Mouse (Mus musculus): ENCODE data around the gene Gimd1.

DNA sequence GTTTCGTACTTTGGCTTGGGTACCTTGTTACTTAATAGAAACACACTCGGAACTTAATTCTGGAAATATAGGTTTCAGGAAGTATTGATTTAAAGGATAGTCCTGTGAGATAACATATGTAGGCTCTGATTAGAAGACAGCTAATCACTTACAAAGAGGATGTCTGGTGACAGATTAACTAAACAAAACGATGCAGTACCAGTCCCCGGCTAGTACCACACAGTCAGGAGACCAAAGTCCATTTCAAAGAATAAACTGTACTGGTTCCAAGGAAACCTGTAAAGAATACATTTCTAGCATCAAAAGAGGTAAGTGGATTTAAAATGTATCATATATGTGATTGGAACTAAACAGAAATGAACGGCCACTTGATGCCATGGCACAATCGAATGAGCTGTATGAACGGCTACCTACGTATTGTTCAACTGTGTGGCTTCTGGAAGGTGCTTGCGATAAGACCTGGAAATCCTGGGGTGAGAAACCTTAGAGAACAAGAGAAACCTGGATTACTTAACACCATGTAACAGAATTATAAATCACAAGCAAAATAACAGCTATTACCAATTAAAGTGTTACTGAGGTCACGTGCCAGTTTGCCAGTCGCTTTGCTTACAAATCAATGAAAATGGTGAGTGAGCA is at the start of gene Gimd1:
- TF ChIP-seq CTCF (IDR thresholded peaks at IDR 0.05; ENCODE audit: borderline replicate concordance, insufficient read depth, low read length): no peak
- no peak for TF ChIP-seq POLR2A (IDR thresholded peaks at IDR 0.05; ENCODE audit: low read depth, low read length)

All from embryonic fibroblast, embryonic 13.5 days (primary cell).